Mouse (Mus musculus): Measurements from ENCODE around the gene Npr2.

Npr2 gene

DNA sequence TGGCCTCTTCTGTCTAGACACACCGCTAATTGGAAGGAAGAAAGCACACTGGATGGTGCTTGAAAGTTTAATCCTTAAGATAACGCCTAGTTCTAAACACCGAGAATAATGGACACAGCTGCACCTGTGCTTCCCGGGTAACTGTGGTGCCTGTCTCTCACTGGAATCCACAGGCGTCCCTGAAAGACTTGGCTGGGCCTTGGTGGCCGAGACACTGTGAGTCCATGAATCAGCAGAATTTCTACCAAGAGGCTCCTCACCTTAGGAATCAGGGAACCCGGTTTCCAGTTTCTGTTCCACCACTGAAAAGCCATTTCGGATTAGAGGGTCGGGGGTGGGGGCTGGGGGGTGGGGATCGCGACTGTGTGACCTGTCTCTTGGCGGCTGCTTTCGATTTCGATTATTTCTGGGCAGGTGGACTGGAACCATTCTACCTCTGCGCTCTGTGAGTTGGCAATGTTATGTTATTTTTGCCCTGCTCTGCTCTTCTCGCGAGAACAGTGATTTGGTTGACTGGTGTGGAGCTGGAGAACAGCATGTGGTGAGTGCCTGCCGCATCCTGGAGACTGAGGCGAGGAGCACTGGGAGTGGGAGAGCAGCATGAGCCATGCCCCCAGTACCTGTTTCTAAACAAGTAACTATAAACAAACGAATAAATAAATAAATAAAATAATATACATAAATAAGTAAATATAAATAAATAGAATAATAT, 2.5 kb upstream of the Npr2 start:
- peak; percentile 48 for DNase-seq

DNA sequence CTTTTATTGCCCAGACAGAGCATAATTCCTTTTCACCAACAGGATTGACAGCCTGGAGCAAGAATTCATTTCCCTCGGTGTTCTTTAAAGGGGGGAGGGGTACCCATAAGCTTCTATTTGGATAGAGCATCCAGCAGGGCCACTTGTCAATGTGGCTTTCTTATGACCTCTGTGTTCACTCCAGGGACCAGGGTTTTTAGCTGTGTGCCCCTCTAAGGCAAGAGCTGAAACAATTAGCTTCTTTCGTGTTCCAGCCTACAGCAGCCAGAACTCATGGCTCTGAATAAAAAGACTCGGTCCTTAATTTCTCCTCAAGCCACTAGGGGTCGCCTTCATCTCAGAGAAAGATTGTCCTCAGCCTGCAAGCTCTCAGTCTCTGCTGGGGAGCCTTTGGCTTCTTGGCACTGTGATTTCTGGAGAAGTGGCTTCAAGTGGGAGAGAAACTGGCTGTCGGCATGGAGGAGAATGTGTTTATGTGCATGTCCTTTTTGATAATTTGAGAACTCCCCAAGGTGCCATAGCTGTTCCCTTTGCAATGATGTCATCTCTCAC, 1.6 kb upstream of the Npr2 start:
- peak; percentile 91 for DNase-seq

DNA sequence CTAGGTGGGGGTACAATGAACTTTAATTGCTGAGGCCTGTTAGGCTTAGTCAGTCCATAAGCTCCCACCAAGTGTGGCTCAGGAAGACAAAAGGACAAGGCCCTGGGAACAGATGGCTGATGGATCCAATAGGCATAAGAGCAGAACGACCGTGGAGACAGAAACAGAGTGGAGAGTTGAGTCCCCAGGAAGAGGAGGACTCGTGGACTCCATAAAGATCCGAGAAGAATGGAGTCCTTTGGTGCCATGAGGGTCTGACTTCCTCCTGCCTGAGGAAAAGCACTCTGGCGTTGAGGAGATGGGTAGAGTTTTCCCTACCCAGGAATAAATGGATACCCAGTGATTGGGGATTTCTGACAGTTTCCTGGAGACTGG, 1.1 kb upstream of the Npr2 start:
- no peak for DNase-seq

DNA sequence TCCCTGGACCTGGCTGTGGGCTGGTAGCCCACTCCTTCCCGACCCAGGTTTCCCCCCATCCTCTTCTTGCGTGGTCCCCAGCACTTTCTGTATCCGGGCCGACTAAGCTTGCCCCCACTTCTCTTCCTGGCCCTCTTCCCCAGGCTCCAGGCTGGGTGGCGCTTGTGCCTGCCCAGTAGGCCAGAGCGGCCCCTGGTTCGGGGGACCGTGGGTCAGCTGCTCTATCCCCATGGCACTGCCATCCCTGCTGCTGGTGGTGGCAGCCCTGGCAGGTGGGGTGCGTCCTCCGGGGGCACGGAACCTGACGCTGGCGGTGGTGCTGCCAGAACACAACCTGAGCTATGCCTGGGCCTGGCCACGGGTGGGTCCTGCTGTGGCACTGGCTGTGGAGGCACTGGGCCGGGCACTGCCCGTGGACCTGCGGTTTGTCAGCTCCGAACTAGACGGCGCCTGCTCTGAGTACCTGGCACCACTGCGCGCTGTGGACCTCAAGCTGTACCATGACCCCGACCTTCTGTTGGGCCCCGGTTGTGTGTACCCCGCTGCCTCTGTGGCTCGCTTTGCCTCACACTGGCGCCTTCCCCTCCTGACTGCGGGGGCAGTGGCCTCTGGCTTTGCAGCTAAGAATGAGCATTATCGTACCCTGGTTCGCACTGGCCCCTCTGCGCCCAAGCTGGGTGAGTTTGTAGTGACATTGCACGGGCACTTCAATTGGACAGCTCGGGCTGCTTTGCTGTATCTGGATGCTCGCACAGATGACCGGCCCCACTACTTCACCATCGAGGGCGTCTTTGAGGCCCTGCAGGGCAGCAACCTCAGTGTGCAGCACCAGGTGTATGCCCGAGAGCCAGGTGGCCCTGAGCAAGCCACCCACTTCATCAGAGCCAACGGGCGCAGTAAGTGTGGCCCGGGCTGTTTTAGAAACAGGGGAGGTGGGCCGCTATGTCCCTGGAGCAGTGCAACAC, 503 bp downstream of the Npr2 start:
- DNase-seq: peak; percentile 56

DNA sequence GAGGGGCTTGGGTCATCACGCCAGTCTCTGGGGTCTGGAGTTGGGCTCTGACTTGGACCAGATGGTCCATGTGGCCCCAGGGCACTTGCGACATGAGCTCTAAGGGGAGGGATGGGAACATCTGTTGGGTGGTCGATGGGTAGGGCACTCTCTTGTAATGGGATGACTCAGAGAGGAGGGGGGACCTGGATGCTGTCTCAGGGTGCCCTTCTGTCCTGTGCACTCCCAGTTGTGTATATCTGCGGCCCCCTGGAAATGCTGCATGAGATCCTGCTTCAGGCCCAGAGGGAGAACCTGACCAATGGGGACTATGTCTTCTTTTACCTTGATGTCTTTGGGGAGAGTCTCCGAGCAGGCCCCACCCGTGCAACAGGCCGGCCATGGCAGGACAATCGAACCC, 1.6 kb downstream of the Npr2 start:
- no peak for DNase-seq

DNA sequence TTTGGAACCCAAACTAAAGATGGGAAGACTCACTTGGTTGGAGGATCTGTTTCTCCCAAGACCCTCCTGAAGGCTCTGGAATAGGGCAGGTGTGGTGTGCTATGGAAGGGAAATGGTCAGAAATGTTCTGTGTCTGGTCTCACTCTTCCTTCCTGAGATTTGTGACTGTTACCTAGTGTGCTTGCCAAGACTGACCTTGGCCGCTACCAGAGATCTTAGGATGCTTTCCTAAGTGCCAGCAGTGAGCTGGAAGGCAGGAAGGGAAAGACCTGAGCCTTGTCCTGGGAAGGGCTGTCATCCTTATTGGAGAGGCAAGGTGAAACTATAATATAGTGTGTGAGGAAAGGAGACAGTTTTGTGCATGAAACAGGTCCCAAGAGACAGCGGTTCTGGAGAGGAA, 2.0 kb downstream of the Npr2 start:
- DNase-seq: no peak

DNA sequence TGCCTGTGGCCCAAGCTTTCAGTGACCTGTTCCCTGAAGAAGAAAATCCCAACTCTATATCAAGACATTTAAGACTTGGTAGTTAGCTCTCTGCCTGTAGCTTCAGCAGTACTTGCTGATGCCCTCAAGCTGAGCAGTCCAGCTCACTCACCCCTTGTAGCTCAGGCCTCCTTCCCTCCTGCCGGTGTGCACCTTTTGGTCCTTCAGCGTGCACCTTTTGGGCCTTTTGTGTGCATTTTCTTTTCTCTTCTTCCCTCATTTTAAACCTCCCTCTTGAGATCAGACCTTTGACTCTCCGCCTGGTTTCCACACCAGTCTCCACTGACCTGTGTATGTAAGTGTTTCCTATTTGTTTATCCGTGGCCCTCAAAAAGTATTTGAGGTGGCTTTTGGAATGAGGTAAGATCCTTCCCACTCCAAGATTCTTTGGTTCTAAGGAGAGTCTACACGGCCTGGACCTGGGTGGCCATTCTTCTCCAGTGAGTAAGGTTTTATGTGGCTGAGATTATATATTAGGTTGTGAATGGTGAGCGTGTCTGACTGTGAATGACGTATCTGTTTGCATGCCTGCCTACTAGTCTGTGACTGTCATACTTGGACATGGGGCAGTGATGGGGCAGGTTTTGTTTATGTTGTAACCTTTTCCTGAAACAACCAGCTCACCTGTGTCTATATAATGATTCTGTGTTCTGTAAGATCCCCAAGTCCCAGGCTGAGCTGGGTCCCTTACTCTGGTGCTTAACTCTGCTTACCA, 3.1 kb downstream of the Npr2 start:
- peak; percentile 2 for DNase-seq

DNA sequence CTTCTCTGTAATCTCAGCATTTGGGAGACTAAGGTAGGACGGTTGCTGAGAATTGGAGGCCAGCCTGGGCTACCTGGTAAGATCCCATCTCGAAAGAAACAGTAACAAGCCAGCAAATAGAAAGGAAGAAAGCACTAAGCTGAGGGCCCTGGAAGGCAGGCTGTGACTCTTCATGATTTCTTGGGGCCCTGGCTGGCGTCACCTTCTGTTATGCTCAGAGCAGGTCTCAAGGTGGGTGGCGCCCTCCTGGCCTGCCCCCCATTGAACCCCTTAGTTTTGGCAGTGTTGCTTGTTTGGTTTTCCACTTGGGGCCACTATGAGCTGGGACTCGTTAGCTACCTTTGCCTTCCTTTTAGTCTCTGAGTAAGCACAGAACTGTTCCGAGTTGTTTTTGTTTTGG, 5.0 kb downstream of the Npr2 start:
- DNase-seq: no peak

DNA sequence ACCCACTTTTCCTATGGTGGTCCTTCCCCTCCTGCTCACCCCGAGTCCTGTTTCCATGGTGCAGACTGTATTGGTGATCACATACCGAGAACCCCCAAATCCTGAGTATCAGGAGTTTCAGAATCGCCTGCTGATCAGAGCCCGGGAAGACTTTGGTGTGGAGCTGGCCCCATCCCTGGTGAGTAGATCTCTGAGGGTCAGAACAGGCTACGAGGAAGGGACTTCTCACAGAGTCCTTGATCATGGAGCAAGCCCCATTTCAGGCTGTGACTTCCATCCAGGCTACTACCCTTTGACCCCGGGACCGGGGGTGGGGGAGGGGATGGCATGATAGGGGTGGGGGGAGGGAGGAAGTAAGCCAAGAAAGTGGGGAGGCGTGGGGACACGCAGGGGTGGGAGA, 8.3 kb downstream of the Npr2 start:
- no peak for DNase-seq

DNA sequence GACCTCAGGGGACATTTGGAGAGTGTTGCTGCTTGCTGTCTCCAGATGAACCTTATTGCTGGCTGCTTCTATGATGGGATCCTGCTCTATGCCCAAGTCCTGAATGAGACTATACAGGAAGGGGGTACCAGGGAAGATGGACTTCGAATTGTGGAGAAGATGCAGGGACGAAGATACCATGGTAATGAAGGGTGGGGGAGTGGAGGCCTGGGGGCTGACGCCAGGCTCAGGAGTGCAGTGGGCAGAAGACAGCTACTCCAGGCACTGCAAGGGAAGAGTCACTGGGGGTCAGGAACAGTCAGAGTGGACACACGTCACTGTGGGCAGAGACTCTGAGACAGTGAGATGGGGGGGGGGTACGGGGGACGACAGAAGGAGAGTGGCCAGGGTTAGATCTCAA, 8.8 kb downstream of the Npr2 start:
- no peak for DNase-seq

DNA sequence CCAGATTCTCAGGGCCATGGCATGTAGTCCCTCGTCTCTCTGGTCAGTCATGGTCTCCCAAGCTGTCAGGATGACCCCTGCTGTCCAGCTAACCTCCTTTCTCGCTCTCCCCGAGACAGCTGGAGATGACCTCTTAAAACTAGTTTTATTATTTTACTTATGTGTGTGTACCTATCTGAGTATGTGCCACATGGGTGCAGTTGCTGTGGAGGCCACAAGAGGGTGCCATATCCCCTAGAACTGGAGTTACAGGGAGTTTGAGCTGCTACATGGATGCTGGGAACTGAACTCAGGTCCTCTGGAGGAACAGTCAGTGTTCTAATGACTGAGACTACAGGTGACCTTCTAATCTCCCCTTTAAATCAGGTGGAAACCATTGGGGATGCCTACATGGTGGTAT, 18.0 kb downstream of the Npr2 start:
- DNase-seq: no peak

DNA sequence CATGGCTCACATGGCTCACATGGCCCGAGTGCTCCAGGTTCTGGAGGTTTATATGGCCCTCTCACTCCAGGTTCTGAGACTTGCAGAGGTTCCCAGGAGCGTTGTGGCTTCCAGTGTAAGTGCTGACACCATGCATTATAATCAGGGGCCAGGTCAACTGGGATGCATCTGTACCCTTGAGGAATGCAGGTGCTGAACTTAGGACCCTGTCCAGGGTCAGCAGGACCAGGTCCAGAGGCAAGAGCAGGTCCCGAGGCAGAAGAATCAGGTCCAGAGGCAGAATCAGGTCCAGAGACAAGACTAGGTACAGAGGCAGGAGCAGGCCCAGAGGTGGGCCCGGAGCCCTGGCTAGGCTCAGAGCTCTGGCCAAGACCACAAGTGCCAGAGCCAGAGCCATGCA, 21.0 kb downstream of the Npr2 start:
- no peak for DNase-seq

DNA sequence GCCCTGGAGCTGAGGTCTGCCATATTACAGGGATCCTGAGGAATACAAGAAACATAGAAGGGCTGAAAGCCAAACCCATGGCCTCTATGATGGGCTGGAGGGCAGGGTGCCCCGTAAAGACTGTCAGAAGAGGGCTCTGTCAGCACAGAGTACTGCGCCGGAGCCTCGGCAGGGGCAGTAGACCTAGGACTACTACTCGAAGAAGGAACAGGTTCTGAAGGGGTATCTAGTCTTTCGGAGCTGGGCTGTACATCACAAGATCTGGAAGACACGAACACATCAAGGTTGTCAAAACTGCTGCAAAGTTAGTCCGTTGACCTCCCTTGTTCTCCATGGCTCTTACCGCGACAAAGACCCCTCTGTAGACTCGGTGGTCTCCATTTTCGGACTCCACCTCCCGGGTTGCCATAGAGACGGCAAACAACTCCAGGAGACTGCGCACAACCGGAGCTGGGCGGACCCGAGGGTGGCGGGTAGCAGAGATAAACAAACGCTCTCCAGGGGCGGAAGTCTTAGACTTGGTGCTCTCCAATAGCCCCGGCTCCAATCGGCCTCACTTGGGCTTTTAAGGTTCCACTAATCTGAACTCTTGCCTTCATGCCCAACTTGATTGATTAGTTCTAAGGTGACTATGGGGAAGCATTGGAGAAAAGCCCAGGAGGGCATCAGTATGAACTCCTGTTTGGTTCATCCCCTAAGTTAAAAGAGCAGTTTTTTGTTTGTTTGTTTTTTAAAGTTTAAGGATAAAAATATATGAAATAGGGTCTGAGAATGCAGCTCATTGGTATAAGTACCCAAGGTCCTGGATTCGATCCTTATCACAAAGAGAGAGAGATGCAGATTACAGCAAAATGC, 21.7 kb downstream of the Npr2 start, which contains the start of gene Spag8:
Gene Spag8 (minus strand): TSS at position 434 of the 855 bp plus-strand sequence.
- DNase-seq: no peak

DNA sequence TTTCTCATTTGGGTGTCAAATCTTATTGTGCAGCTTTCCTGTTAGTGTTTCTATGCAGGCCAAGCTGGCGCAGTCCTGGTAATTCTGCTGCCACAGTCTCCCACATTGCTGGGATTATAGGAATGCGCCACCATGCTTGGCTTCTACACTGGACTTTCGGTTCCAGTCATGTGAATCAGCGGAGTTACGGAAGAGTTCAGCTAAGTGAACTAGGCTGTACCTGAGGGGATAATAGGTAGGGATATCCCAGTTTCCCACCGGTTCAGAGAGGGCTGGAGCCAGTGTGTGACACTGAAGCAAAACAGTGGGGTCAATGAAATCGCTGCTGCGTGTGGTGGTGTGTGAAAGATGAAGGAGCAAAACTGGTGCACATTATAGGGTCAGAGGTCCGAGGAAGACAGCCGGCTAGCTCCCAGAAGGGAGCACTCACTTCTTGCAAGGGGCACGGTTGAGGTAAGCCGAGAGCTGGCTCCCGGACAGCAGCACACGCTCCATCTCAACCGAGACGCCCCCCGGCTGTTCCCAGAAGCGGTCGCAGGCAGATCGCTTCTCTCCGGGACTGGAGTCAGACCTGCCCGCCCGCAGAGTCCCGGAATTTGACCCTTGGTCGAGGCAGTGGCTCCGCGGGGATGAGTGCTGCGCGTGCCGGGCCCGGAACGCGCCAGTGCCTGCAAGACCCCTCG, 24.1 kb downstream of the Npr2 start:
- DNase-seq: no peak

DNA sequence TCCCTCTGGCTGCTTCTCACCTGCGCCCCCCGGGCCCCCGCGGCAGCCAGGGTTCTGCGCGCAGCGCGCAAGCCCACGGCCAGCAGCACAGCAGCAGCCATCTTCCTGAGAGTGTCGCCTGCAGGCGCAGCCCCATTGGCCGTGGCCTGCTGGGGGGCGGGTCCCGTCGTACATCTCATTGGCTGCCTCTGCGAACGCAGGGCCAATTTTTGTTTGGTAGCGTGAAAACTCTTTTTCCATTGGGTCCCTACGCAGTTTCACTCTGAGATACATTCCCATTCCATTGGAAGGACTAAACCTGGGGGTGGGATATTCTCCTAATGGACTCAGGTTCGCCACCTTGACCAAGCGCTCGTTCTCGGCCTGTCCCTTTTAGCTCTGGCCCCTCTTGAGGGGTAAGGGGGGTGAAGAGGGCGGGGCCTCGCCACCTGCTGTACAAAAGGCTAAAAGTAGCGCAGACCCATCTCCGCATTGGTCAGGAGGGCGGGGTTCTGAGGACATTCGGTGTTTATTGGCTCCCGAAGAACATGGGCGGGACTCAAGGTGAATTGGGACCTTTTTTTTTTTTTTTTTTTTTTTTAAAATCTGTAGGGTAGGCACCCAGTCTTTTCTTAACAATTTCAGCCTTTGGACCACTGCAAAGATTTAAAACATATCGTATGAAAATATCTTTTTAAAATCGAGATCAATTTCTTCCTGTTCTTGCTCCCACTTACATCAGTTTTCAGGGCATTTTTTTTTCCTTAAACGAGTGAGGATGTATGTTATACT, 24.8 kb downstream of the Npr2 start, which contains the start of gene Hint2:
Gene Hint2 (minus strand): TSS at position 128 of the 771 bp plus-strand sequence.
- DNase-seq: peak; percentile 97

DNA sequence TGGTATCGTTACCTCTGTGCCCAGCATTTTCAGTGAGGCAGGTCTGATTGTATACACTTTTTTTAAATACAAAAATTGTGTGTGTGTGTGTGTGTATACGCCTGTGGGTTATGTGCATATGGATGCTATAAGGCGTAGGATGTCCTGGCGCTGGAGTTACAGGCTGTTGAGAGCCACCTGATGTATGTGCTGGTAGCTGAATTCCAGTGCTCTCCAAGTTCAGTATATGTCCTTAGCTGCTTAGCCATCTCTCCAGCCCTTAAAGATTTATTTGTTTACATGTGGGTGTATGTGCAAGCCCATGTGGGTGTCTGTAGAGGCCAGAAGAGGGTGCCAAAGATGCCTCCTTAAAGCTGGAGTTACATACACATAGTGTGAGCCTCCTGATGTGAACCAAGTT, 25.4 kb downstream of the Npr2 start:
- DNase-seq: no peak

DNA sequence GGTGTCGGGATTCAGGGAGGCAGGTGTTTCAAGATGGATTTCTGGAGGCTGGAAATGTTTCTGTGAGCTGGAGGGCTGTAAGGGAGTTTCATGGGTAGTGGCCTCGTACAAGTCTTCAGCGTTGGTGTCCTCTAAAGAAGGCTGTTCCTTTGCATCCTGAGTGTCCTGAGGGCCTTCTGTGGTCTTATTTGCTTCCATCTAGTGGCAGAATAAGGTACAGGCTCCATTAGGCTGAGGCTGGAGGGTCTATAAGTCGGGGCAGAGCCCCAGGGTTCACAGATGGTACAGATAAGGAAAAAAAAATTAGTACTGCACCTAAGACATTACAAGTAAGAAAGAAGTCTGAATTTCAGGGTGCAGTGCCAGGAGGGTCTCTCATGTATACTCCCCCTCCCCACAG, 34.7 kb downstream of the Npr2 start:
- no peak for DNase-seq

DNA sequence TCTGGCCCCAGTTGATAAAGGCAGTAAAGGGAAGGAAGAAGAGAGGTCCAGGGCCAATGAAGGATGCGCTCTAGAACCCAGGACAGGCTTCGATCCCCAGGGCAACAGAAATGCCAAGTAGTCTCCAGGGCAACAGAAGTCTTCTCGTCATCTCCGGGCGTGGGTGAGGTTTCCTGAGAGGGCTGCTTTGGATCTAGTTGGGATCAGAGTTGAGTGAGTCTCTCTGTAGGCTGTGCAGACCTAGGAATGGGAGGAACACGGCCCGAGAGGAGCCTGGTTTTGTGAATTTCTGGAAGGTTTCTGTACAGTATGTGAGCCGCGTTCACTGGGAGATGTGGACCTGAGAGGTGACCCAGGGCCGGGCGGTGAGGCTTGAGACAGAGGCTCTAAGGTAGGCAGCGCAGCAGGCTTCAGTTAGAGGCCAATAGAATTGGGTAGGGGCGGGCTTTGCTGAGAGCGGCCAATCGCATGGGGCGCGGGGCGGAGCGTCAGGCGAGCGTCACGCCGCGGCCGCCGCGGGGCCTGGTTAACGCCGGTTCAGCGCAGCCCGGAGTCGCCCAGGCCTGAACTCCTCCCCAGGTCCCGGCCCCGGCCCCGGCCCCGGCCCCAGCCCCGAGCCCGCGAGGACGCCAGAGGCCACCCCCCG, 37.2 kb downstream of the Npr2 start, which contains the start of the genes Tmem8b and Fam221b:
Gene Tmem8b (plus strand): TSS at position 190 of the 646 bp plus-strand sequence.
Gene Fam221b (minus strand): TSS at position 364 of the 646 bp plus-strand sequence.
- DNase-seq: peak; percentile 91

DNA sequence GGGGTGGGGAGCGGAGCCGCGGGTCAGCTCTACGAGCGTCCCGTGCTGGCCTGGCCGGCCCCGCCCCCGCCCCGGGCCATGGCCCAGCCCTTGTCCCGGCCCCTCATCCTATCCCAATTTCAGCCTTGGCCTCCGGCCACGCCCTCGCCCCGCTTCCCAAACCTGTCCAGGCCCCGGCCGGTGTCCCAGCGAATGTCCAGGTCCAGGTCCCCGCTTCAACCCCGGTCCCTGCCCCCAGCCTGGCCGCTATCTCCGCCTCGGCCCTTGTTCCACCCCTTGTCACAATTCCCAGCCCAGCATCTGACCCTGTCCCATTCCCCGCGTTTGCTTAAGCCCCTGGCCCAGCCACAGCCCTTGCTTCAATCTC, 37.7 kb downstream of the Npr2 start:
- peak; percentile 74 for DNase-seq

DNA sequence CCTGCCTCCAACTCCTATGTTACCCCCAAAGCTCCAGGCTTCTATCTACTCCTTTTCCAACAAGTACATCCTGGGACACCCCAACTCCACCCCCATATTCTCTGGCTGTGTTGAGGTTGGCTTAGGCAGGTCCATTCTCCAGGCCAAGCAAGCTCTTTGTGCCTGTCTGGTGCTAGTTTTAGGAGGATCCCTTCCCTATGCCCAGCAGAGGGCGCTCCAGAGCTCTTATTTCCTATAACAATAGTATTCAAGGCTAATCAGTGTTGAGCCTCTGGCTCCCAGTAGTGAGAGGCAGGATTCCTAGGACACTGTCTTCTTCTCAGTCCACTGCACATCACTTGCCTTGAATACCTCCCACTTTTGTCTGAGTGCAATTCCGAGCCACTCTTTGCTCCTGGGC, 40.3 kb downstream of the Npr2 start:
- DNase-seq: peak; percentile 91
